Mouse (Mus musculus): ENCODE results near the gene Gm42906. TPM values are rescaled to one million over a fixed set of nuclear protein-coding genes. Genes with fewer than 3 reads are reported as not detected.

Gm42906 gene
- polyA plus RNA-seq, 1 experiment from 2014 or later = not detected

GRCm38 (mm10) chr5:151174485-151175460 lies 253.2 kb downstream of the Gm42906 start:
- ATAC-seq (ENCODE audit: low FRiP score) = no peak
- Histone ChIP-seq H3K27me3 (ENCODE audit: control insufficient read depth, insufficient read depth, low read length) (no peaks in the 10 kb centered on the region), H3K4me1 (replicated peaks; ENCODE audit: control insufficient read depth, insufficient read depth, low read length) (no peaks in the 10 kb centered on the region), H3K36me3 (ENCODE audit: control insufficient read depth, insufficient read depth, low read length) (no peaks in the 10 kb centered on the region), H3K9me3 (ENCODE audit: control insufficient read depth, low read length) (no peaks in the 10 kb centered on the region), H3K4me3 (ENCODE audit: low read depth, low read length) (no peak overlapping the region), H3K9ac (ENCODE audit: low read depth, low read length) (no peak overlapping the region), H3K27ac (ENCODE audit: low read depth, low read length) (no peak overlapping the region), H3K4me2 (replicated peaks; ENCODE audit: low read depth, low read length) (no peak overlapping the region)
- WGBS = 78% methylated on average over 7 of the region's 7 CpGs
- no peak for DNase-seq (ENCODE audit: low spot score)

GRCm38 (mm10) chr5:151173774-151174173 lies 254.2 kb downstream of the Gm42906 start:
- H3K9me3 ChIP-seq (ENCODE audit: control insufficient read depth, low read length) = no peaks in the 10 kb centered on the region
- no peak for DNase-seq (ENCODE audit: low spot score)
- H3K27ac ChIP-seq (ENCODE audit: low read depth, low read length) = no peak overlapping the region
- H3K4me2 ChIP-seq (replicated peaks; ENCODE audit: low read depth, low read length) = no peak overlapping the region
- no peak overlapping the region for H3K9ac ChIP-seq (ENCODE audit: low read depth, low read length)
- H3K27me3 ChIP-seq (ENCODE audit: control insufficient read depth, insufficient read depth, low read length) = no peaks in the 10 kb centered on the region
- H3K4me1 ChIP-seq (replicated peaks; ENCODE audit: control insufficient read depth, insufficient read depth, low read length) = no peaks in the 10 kb centered on the region
- H3K4me3 ChIP-seq (ENCODE audit: low read depth, low read length) = no peak overlapping the region
- ATAC-seq (ENCODE audit: low FRiP score) = no peak
- no peaks in the 10 kb centered on the region for H3K36me3 ChIP-seq (ENCODE audit: control insufficient read depth, insufficient read depth, low read length)
- 90% methylated on average over 1 of the region's 1 CpGs for WGBS

GRCm38 (mm10) chr5:151170168-151170750 lies 257.7 kb downstream of the Gm42906 start:
- H3K27me3 ChIP-seq (ENCODE audit: control insufficient read depth, insufficient read depth, low read length) = no peaks in the 10 kb centered on the region
- H3K4me3 ChIP-seq (ENCODE audit: low read depth, low read length) = no peak overlapping the region
- no peak for DNase-seq (ENCODE audit: low spot score)
- 85% methylated on average over 3 of the region's 3 CpGs for WGBS
- H3K9ac ChIP-seq (ENCODE audit: low read depth, low read length) = no peak overlapping the region
- ATAC-seq (ENCODE audit: low FRiP score) = no peak
- no peak overlapping the region for H3K27ac ChIP-seq (ENCODE audit: low read depth, low read length)
- no peaks in the 10 kb centered on the region for H3K9me3 ChIP-seq (ENCODE audit: control insufficient read depth, low read length)
- H3K36me3 ChIP-seq (ENCODE audit: control insufficient read depth, insufficient read depth, low read length) = no peaks in the 10 kb centered on the region
- no peaks in the 10 kb centered on the region for H3K4me1 ChIP-seq (replicated peaks; ENCODE audit: control insufficient read depth, insufficient read depth, low read length)
- H3K4me2 ChIP-seq (replicated peaks; ENCODE audit: low read depth, low read length) = no peak overlapping the region

GRCm38 (mm10) chr5:151168191-151168590 lies 259.8 kb downstream of the Gm42906 start:
- Histone ChIP-seq H3K36me3 (ENCODE audit: control insufficient read depth, insufficient read depth, low read length) (no peaks in the 10 kb centered on the region), H3K27me3 (ENCODE audit: control insufficient read depth, insufficient read depth, low read length) (no peaks in the 10 kb centered on the region), H3K9ac (ENCODE audit: low read depth, low read length) (no peak overlapping the region), H3K4me3 (ENCODE audit: low read depth, low read length) (no peak overlapping the region), H3K9me3 (ENCODE audit: control insufficient read depth, low read length) (no peaks in the 10 kb centered on the region), H3K27ac (ENCODE audit: low read depth, low read length) (no peak overlapping the region), H3K4me2 (replicated peaks; ENCODE audit: low read depth, low read length) (no peak overlapping the region), H3K4me1 (replicated peaks; ENCODE audit: control insufficient read depth, insufficient read depth, low read length) (no peaks in the 10 kb centered on the region; the same call in 1 of the 2 replicates)
- ATAC-seq (ENCODE audit: low FRiP score) = no peak
- no peak for DNase-seq (ENCODE audit: low spot score)
- WGBS = 92% methylated on average over 3 of the region's 3 CpGs

- no peak for ATAC-seq (ENCODE audit: low FRiP score)
Measured at GRCm38 (mm10) chr5:151167641-151168040, 260.3 kb downstream of the Gm42906 start.

GRCm38 (mm10) chr5:151166266-151166665 lies 261.7 kb downstream of the Gm42906 start:
- no peaks in the 10 kb centered on the region for H3K9me3 ChIP-seq (ENCODE audit: control insufficient read depth, low read length)
- no peaks in the 10 kb centered on the region for H3K36me3 ChIP-seq (ENCODE audit: control insufficient read depth, insufficient read depth, low read length)
- ATAC-seq (ENCODE audit: low FRiP score) (no peak), DNase-seq (ENCODE audit: low spot score) (no peak)
- H3K9ac ChIP-seq (ENCODE audit: low read depth, low read length) = no peak overlapping the region
- H3K27ac ChIP-seq (ENCODE audit: low read depth, low read length) = no peak overlapping the region
- no peak overlapping the region for H3K4me2 ChIP-seq (replicated peaks; ENCODE audit: low read depth, low read length)
- no peaks in the 10 kb centered on the region; the same call in 1 of the 2 replicates for H3K4me1 ChIP-seq (replicated peaks; ENCODE audit: control insufficient read depth, insufficient read depth, low read length)
- no peak overlapping the region for H3K4me3 ChIP-seq (ENCODE audit: low read depth, low read length)
- no peaks in the 10 kb centered on the region for H3K27me3 ChIP-seq (ENCODE audit: control insufficient read depth, insufficient read depth, low read length)
- WGBS = 82% methylated on average over 5 of the region's 5 CpGs

More at GRCm38 (mm10) chr5:151167641-151168040, 260.3 kb downstream of the Gm42906 start:
- H3K4me3 ChIP-seq (ENCODE audit: low read depth, low read length) = no peak overlapping the region
- 80% methylated on average over 6 of the region's 6 CpGs for WGBS
- no peaks in the 10 kb centered on the region for H3K9me3 ChIP-seq (ENCODE audit: control insufficient read depth, low read length)
- H3K4me2 ChIP-seq (replicated peaks; ENCODE audit: low read depth, low read length) = no peak overlapping the region
- no peak overlapping the region for H3K27ac ChIP-seq (ENCODE audit: low read depth, low read length)
- no peaks in the 10 kb centered on the region for H3K27me3 ChIP-seq (ENCODE audit: control insufficient read depth, insufficient read depth, low read length)
- DNase-seq (ENCODE audit: low spot score) = no peak
- H3K36me3 ChIP-seq (ENCODE audit: control insufficient read depth, insufficient read depth, low read length) = no peaks in the 10 kb centered on the region
- no peak overlapping the region for H3K9ac ChIP-seq (ENCODE audit: low read depth, low read length)
- H3K4me1 ChIP-seq (replicated peaks; ENCODE audit: control insufficient read depth, insufficient read depth, low read length) = no peaks in the 10 kb centered on the region; the same call in 1 of the 2 replicates

- H3K36me3 ChIP-seq (ENCODE audit: control insufficient read depth, insufficient read depth, low read length) = no peaks in the 10 kb centered on the region
- H3K9ac ChIP-seq (ENCODE audit: low read depth, low read length) = no peak overlapping the region
- H3K4me2 ChIP-seq (replicated peaks; ENCODE audit: low read depth, low read length) = no peak overlapping the region
- no peaks in the 10 kb centered on the region; the same call in 1 of the 2 replicates for H3K4me1 ChIP-seq (replicated peaks; ENCODE audit: control insufficient read depth, insufficient read depth, low read length)
- no peaks in the 10 kb centered on the region for H3K9me3 ChIP-seq (ENCODE audit: control insufficient read depth, low read length)
- no peaks in the 10 kb centered on the region for H3K27me3 ChIP-seq (ENCODE audit: control insufficient read depth, insufficient read depth, low read length)
- H3K27ac ChIP-seq (ENCODE audit: low read depth, low read length) = no peak overlapping the region
- no peak overlapping the region for H3K4me3 ChIP-seq (ENCODE audit: low read depth, low read length)
- whole genome bisulfite sequencing = 88% methylated on average over 6 of the region's 6 CpGs
- DNase-seq (ENCODE audit: low spot score) (no peak), ATAC-seq (ENCODE audit: low FRiP score) (no peak)
Measured at GRCm38 (mm10) chr5:151165381-151166016, 262.5 kb downstream of the Gm42906 start.

GRCm38 (mm10) chr5:151164815-151165214 lies 263.1 kb downstream of the Gm42906 start:
- H3K27ac ChIP-seq (ENCODE audit: low read depth, low read length) = no peak overlapping the region
- H3K4me2 ChIP-seq (replicated peaks; ENCODE audit: low read depth, low read length) = no peak overlapping the region
- DNase-seq (ENCODE audit: low spot score) (no peak), ATAC-seq (ENCODE audit: low FRiP score) (no peak)
- H3K4me1 ChIP-seq (replicated peaks; ENCODE audit: control insufficient read depth, insufficient read depth, low read length) = no peaks in the 10 kb centered on the region; the same call in 1 of the 2 replicates
- H3K9me3 ChIP-seq (ENCODE audit: control insufficient read depth, low read length) = no peaks in the 10 kb centered on the region
- H3K27me3 ChIP-seq (ENCODE audit: control insufficient read depth, insufficient read depth, low read length) = no peaks in the 10 kb centered on the region
- H3K9ac ChIP-seq (ENCODE audit: low read depth, low read length) = no peak overlapping the region
- no peaks in the 10 kb centered on the region for H3K36me3 ChIP-seq (ENCODE audit: control insufficient read depth, insufficient read depth, low read length)
- H3K4me3 ChIP-seq (ENCODE audit: low read depth, low read length) = no peak overlapping the region
- 78% methylated on average over 4 of the region's 4 CpGs for WGBS

Data from hindbrain, embryonic 11.5 days (tissue).